Mouse (Mus musculus) bone marrow macrophage, adult 2 months (primary cell): Measurements from ENCODE around the gene Zbtb39.

ENCODE experiments used
- CTCF ChIP-seq: IDR thresholded peaks from 2 replicates; pipeline ENCODE4 v1.5.1; 2012; ENCODE audit warnings: low read depth, mild to moderate bottlenecking, low read length, moderate library complexity
- POLR2A ChIP-seq: IDR thresholded peaks from 2 replicates; pipeline ENCODE4 v1.6.1; 2012; ENCODE audit warnings: mild to moderate bottlenecking, low read depth, low read length, borderline replicate concordance

GRCm38 (mm10) chr10:127755770-127756468 is 16.6 kb downstream of the Zbtb39 start:
- TF ChIP-seq CTCF (no peak), POLR2A (no peak)
